Mouse (Mus musculus): ENCODE measurements around the gene Insr.
A peak's percentile ranks its signal among the peaks of the same experiment; 100 is the strongest.

Insr gene

GRCm38 (mm10) chr8:3273799-3274198, 5.6 kb downstream of the Insr start:
- DNase-seq, result no peak

DNA sequence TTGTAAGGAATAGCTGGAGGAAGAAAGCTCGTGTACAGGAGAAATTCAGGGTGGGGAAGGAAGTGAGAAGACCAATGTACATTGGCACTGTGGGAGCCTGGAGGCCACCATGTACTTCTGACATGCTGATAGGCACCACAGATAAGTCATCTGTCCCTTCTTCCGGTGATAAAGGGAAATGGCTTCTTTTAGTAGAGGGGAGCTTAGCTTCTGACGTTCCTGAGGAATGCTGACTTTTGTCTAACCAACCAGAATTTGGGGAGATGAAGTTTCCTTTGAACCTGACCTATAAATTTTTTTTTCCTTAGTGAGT, 12.0 kb downstream of the Insr start:
- DNase-seq, result no peak

- DNase-seq, result no peak
Measured at GRCm38 (mm10) chr8:3266686-3267448, 12.6 kb downstream of the Insr start.

DNA sequence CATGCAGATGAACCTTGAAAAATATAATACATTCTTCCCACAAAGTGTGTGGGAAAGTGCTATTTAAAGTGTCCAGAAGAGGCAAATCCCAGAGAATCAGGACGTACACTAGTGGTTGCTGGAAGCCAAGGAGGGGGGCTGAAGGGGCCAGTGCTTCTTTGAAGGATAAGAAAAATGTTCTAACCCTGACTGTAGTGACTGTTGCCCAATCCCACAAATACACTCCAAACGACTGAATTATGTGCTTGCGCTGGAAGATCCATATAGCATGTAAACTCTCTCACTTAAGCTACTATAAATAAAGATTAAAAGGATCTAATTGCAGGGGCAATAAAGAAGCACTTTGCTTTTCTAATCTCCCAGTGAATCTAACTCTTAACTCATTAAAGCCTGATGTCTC, 14.2 kb downstream of the Insr start:
- no peak for DNase-seq

DNA sequence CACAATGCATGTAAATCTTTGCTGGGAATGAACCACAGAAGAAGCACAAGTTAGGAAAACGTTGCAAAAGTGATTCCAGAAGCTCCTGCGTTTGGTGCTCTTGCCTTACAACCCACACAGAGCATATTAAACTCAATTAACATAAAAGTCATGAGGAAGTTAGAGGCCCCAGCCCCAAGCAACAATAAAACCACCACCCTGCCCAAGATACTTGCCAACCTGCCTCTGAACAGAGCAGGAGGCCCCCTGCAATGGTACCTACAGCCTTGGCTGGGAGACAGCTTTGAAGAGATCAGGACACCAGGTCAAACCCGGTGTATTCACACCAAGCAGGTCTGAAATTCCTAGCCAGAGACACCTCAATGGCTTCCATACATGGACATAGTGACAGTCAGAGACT, 16.6 kb downstream of the Insr start:
- DNase-seq, result no peak

DNA sequence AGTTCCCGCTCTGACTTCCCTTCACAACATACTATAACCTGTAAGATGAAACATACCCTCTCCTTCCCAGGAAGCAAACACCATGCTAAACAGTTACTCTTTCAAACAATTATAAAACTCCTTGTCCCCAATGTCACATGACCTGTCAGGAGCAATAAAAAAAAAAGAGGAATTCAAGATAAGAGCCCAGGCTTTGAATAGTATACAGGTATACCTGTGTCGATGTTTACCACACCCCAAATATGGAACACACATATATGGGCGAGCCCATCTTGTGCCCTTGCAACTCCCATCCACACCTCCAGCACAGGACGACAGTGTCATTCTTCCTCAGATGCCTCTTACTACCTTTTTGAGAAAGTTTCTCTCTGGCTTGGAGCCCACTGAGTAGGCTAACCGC, 18.3 kb downstream of the Insr start:
- no peak for DNase-seq

DNA sequence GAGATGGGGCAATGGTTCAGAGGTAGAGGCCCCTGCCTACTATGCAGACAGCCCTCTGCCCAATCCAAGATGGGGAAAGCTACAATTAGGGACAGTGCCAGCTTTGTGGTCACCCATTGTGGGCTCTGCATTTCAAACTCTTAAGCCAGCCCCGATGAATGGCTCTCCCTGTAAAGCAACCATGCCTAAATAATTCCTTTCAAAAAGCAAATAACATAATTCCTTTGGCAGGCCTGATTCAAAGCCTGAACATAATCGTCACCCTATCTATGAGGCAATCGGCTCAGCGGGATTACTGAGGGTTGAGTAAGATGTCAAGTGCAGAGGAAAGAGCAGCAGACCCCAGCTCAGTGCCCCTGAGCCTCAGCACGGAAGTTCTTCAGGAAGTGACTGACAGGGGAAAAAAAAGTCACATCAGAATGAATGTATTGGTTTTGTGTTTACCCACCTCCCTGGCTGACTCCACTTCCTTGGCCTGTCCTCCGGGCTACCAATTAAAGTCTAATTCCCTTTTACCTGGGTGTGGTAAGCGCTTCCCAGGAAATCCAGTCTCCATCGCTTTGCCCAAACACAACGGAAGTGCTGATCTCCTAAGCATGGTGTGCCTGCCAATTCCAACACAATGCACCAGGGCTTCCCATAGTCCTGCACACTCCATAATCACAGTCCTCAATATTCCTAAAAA, 19.1 kb downstream of the Insr start:
- DNase-seq, result no peak

DNA sequence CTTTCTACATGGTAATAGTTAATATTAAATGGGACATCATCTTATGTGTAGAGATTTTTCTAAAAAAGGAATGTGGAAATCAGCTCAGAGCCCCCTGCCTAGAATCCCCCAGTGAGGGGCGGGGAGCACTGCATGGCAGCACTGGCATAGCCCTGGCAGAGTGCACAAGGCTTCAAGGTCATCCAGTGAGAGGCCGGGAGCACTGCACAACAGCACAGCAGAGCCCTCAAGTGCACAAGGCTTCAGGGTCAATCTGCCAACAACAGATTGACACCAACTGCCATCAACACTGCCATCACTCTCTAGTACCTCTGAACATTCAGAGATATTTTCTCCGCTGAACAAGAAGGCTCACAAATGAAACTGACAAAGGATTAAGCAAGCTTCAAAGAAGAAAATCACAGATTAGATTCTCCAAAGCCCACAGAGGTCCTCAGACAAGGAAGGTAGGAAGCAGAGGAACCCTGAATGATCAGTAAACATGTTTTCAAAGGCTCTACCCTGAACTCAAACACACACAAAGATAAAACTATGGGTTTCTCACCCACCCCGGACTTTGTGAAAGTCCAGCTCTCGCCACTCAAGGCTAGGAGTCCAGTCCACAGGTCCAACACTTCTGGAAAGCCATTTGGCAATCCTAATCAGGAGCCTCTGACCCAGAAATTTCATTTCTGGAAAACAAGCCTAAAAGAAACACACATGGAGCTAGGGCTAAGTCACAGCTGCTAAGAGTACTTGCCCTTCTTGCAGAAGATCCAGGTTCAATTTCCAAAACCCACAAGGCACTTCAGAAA, 23.1 kb downstream of the Insr start:
- peak; percentile 20 to 62 for DNase-seq

- DNase-seq, result no peak
Measured at GRCm38 (mm10) chr8:3255321-3255720, 24.1 kb downstream of the Insr start.

DNA sequence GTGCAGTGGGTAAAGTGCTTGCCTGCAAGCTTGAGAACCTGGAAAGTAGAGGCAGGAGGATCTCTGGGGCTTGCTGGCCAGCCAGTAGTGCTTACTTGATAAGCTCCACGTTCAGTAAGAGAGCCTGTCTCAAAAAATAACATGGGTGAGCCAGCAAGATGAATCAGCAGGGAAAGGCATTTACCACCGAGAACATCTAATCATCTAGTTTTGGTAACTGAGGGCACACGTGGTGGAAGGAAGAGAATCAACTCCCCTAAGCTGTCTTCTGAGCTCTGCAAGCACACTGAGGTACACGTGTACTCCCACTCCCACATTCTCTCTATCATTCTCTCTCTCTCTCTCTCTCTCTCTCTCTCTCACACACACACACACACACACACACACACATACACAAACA, 26.2 kb downstream of the Insr start:
- no peak for DNase-seq

DNA sequence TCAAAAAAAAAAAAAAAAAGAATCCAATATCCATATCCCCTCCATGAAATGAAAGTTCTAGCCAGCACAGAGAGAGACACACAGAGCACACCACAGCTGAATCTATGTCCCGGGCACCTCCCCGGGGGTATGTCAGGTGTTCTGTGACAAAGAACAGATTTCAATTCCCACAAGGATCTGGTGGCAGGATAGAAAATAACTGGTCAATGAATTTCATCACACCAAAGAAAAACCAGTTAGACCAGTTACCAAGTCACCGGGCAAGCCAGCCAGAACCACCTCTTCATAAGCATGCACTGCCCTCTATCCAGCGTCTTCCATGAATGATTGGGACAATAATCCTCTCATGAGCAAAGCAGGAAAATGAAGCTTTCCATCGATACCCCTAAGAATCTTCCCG, 26.8 kb downstream of the Insr start:
- peak; percentile 38 to 58 for DNase-seq

GRCm38 (mm10) chr8:3251101-3251500, 28.3 kb downstream of the Insr start:
- no peak for DNase-seq

GRCm38 (mm10) chr8:3249886-3250285, 29.5 kb downstream of the Insr start:
- DNase-seq, result no peak

DNA sequence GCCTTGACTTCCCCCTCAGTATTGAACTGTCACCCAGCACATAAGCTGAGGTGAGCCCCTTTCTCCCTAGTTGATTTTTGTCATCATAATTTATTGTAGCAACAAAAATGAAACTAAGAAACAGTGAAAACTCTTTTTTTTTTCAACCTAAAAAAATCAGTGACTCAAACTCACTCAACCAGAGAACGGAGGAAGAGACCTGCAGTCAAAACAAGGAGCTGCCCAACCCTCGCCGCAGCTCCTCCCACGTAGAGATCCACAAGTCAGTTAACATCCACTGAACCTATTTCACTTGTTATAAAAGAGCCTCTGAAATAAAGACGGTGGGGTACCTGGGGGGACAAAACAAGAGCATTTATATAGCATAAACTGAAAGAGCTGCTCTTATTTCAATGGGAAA, 30.7 kb downstream of the Insr start:
- no peak for DNase-seq

DNA sequence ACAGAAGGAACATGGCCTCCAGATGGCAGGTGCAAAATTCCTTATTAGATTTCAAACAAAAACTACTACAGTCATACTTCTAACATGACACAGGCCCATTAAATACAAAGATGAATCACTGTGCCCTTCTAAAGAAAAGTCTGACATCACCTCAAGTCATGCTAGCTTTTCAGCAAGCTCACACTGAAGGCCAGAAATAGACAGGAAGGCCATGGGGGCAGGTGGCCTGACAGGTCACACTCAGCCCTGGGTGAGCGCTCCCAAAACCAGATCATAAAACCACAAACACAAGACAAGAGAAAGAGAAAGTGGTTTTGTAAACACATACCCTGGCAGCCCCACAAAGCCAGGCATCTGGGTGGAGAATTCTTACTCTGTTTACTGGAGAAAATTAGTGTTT, 32.3 kb downstream of the Insr start:
- DNase-seq, result no peak

- DNase-seq, result peak in 1 of 2 experiments; percentile 35
Measured at GRCm38 (mm10) chr8:3243229-3243628, 36.2 kb downstream of the Insr start.

DNA sequence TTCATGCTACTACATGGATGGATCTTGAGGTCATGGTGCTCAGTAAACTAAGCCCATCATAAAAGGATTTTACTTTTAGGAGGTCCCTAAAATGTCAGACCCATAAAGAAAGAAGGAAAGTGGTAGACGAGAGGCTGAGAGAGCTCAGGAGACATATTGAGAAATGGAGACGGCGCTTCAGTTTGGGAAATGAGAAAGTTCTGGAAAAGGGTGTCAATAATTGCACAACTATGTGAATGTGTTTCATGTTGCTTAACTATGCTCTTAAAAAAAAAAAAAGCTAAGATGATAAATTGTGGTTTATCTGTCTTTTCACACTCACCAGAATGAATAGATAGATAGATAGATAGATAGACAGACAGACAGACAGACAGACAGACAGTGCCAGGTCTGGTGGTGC, 38.7 kb downstream of the Insr start:
- no peak for DNase-seq

DNA sequence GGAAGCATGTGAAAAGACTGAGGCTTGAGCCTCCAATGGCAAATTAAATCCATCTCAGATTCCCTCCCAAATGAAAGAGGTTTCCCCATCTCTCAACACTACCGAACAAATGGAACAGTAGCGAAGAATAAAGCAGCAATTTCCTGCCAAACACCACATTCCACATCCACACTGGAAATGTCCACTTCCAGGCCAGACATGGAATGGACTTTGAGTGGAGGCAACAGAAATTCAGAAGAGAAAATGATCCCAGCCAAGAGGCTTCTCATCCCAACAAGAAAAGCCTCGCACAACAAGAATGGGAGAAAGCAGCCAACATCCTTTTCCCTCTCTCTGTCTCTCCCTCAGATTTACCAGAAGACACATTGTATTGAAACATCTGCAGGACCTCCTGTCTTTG, 39.8 kb downstream of the Insr start:
- no peak for DNase-seq

DNA sequence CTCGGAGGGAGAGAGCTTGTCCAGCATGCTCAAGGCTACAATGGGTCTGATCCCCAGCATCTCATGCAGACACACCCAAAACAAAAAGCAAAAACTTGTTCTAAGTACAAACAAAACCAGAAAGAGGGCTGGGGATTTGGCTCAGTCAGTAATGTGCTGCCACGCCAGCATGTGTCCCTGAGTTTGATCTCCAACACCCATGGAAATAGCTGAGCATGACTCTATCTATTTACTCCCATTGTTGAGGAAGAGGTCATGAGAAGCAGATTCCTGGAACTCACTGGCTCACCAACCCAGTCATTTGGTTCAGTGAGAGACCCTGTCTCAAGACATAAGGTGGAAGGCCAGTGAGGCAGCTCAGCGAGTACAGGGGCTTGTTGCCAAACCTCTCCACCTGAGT, 40.6 kb downstream of the Insr start:
- no peak for DNase-seq

- peak in 1 of 2 experiments; percentile 58 for DNase-seq
Measured at GRCm38 (mm10) chr8:3237319-3237718, 42.1 kb downstream of the Insr start.

DNA sequence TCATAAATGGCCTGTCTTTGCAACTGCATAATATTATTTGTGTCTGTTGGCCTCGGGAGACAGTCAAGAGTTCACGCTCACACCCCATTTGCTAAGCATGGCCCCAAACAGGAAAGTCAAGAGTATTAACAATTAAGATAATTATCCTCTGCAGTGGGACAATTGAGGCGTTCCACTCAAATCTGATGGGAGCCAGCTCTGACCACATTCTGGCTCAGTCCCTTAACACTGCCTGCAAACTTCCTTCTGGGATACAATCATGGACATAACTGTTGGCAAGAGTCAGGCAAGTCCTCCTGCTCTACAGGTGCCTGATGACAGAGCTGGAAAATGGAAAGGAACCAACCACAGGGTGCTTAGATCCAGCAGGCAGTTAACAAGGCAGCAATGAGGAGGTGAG, 43.1 kb downstream of the Insr start:
- no peak for DNase-seq

DNA sequence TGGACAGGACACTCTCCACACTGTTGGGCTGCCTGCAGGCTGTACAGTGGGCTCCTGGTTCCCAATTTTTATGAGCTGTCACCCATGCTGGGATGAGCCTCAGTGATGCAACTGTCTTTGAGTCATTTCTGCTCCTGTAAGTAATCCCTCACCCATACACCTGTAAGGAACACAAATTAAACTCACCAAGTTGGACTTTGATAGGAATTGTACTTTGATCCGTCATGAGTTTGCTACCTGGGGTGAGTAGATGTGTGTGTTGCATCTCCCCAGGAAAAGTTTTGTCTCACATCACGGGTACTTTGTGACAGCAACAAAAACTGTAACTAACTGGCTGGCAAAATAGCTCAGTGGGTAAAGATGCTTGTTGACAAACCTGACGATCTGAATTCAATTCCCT, 44.8 kb downstream of the Insr start:
- no peak for DNase-seq

DNA sequence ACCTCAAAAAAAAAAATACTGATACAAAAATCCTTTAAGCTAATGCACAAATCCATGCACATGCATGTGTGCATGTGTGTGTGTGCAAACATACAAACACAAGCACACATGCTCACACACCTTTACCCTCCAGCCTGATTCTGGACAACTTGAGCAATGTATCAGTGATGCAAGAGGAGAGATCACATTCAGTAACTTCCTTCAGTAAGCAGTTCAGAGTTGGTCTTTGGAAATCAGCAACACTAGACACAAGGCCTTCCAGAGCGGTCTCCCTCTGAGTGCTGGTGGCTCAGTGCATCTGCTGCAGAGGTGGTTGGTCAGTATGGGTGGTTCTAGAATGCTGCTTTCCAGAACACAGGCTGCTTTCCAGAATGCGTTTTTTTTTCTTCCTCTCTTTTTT, 46.8 kb downstream of the Insr start:
- no peak for DNase-seq
